Mouse (Mus musculus): ENCODE results near the gene Rufy2. TPM values are rescaled to one million over a fixed set of nuclear protein-coding genes. Genes with fewer than 3 reads are reported as not detected.
A peak's percentile ranks its signal among the peaks of the same experiment; 100 is the strongest.

The Rufy2 gene
- total RNA-seq, 1 experiment, result 15.8 TPM

GRCm38 (mm10) chr10:63032267-63032666 lies 52.2 kb downstream of the Rufy2 start:
- H3K9ac ChIP-seq (ENCODE audit: insufficient read depth, low read depth, low read length, poor library complexity, severe bottlenecking), result no peak overlapping the region
- in situ Hi-C loops (cut with MboI; ENCODE audit: low sequenced_read_pairs in 2 of 2, unreplicated experiment in 2 of 2), result no loop called here
- TF ChIP-seq ZC3H11A (IDR thresholded peaks at IDR 0.05; ENCODE audit: borderline replicate concordance, low read depth, low read length), result no peak
- TF ChIP-seq MAFK (IDR thresholded peaks at IDR 0.05; ENCODE audit: insufficient read depth, low read depth, low read length), result no peak
- TF ChIP-seq ZNF384 (IDR thresholded peaks at IDR 0.05; ENCODE audit: low read depth, low read length), result no peak
- TF ChIP-seq HCFC1 (IDR thresholded peaks at IDR 0.05; ENCODE audit: borderline replicate concordance, insufficient read depth, low read length), result no peak
- TF ChIP-seq CHD2 (IDR thresholded peaks at IDR 0.05; ENCODE audit: low read depth, low read length), result no peak
- DNase-seq (ENCODE audit: low read depth, low spot score), result no peak
- H3K36me3 ChIP-seq (ENCODE audit: control insufficient read depth, insufficient read depth, low read length, poor library complexity, severe bottlenecking), result no peaks in the 10 kb centered on the region
- no peaks in the 10 kb centered on the region for H3K4me1 ChIP-seq (ENCODE audit: control insufficient read depth in 2 of 2, insufficient read depth in 2 of 2, low read length in 2 of 2, poor library complexity in 1 of 2)
- no peak overlapping the region for H3K27ac ChIP-seq (ENCODE audit: insufficient read depth, low read depth, low read length, poor library complexity, severe bottlenecking)
- no peak overlapping the region for H3K4me3 ChIP-seq (ENCODE audit: insufficient read depth in 1 of 2, low read depth in 1 of 2, low read length in 2 of 2, poor library complexity in 1 of 2, severe bottlenecking in 1 of 2)
- H3K9me3 ChIP-seq (ENCODE audit: control insufficient read depth, insufficient read depth, low read depth, low read length), result no peaks in the 10 kb centered on the region

- no peaks in the 10 kb centered on the region for H3K36me3 ChIP-seq (ENCODE audit: control insufficient read depth, insufficient read depth, low read length, poor library complexity, severe bottlenecking)
- H3K27ac ChIP-seq (ENCODE audit: insufficient read depth, low read depth, low read length, poor library complexity, severe bottlenecking), result no peak overlapping the region
- H3K9me3 ChIP-seq (ENCODE audit: control insufficient read depth, insufficient read depth, low read depth, low read length), result no peaks in the 10 kb centered on the region
- no peak overlapping the region for H3K4me3 ChIP-seq (ENCODE audit: insufficient read depth in 1 of 2, low read depth in 1 of 2, low read length in 2 of 2, poor library complexity in 1 of 2, severe bottlenecking in 1 of 2)
- no peak for TF ChIP-seq ZNF384 (IDR thresholded peaks at IDR 0.05; ENCODE audit: low read depth, low read length)
- no peak for TF ChIP-seq HCFC1 (IDR thresholded peaks at IDR 0.05; ENCODE audit: borderline replicate concordance, insufficient read depth, low read length)
- TF ChIP-seq ZC3H11A (IDR thresholded peaks at IDR 0.05; ENCODE audit: borderline replicate concordance, low read depth, low read length), result no peak
- TF ChIP-seq CHD2 (IDR thresholded peaks at IDR 0.05; ENCODE audit: low read depth, low read length), result no peak
- no peak for TF ChIP-seq MAFK (IDR thresholded peaks at IDR 0.05; ENCODE audit: insufficient read depth, low read depth, low read length)
- H3K9ac ChIP-seq (ENCODE audit: insufficient read depth, low read depth, low read length, poor library complexity, severe bottlenecking), result no peak overlapping the region
- no peak for DNase-seq (ENCODE audit: low read depth, low spot score)
- H3K4me1 ChIP-seq (ENCODE audit: control insufficient read depth in 2 of 2, insufficient read depth in 2 of 2, low read length in 2 of 2, poor library complexity in 1 of 2), result no peaks in the 10 kb centered on the region
- in situ Hi-C loops (cut with MboI; ENCODE audit: low sequenced_read_pairs in 2 of 2, unreplicated experiment in 2 of 2), result no loop called here
Measured at GRCm38 (mm10) chr10:63032956-63033355, 52.9 kb downstream of the Rufy2 start.

GRCm38 (mm10) chr10:63038571-63039320 lies 58.7 kb downstream of the Rufy2 start:
- peak overlapping the region; percentile 28 to 34; a peak in 3 of 4 replicates for H3K4me3 ChIP-seq (ENCODE audit: insufficient read depth in 1 of 2, low read depth in 1 of 2, low read length in 2 of 2, poor library complexity in 1 of 2, severe bottlenecking in 1 of 2)
- in situ Hi-C loops (cut with MboI; ENCODE audit: low sequenced_read_pairs in 2 of 2, unreplicated experiment in 2 of 2), result no loop called here

GRCm38 (mm10) chr10:63039867-63040628 lies 60.0 kb downstream of the Rufy2 start:
- H3K27ac ChIP-seq (ENCODE audit: insufficient read depth, low read depth, low read length, poor library complexity, severe bottlenecking), result no peak overlapping the region
- DNase-seq (ENCODE audit: low read depth, low spot score), result no peak
- no peaks in the 10 kb centered on the region for H3K36me3 ChIP-seq (ENCODE audit: control insufficient read depth, insufficient read depth, low read length, poor library complexity, severe bottlenecking)
- in situ Hi-C loops (cut with MboI; ENCODE audit: low sequenced_read_pairs in 2 of 2, unreplicated experiment in 2 of 2), result no loop called here
- no peak for TF ChIP-seq ZC3H11A (IDR thresholded peaks at IDR 0.05; ENCODE audit: borderline replicate concordance, low read depth, low read length)
- TF ChIP-seq CHD2 (IDR thresholded peaks at IDR 0.05; ENCODE audit: low read depth, low read length), result no peak
- TF ChIP-seq MAFK (IDR thresholded peaks at IDR 0.05; ENCODE audit: insufficient read depth, low read depth, low read length), result no peak
- H3K9ac ChIP-seq (ENCODE audit: insufficient read depth, low read depth, low read length, poor library complexity, severe bottlenecking), result no peak overlapping the region
- no peak overlapping the region for H3K4me3 ChIP-seq (ENCODE audit: insufficient read depth in 1 of 2, low read depth in 1 of 2, low read length in 2 of 2, poor library complexity in 1 of 2, severe bottlenecking in 1 of 2)
- H3K9me3 ChIP-seq (ENCODE audit: control insufficient read depth, insufficient read depth, low read depth, low read length), result no peaks in the 10 kb centered on the region
- H3K4me1 ChIP-seq (ENCODE audit: control insufficient read depth in 2 of 2, insufficient read depth in 2 of 2, low read length in 2 of 2, poor library complexity in 1 of 2), result no peaks in the 10 kb centered on the region

More at GRCm38 (mm10) chr10:63038571-63039320, 58.7 kb downstream of the Rufy2 start:
- no peak for DNase-seq (ENCODE audit: low read depth, low spot score)
- no peaks in the 10 kb centered on the region for H3K4me1 ChIP-seq (ENCODE audit: control insufficient read depth in 2 of 2, insufficient read depth in 2 of 2, low read length in 2 of 2, poor library complexity in 1 of 2)
- no peaks in the 10 kb centered on the region for H3K9me3 ChIP-seq (ENCODE audit: control insufficient read depth, insufficient read depth, low read depth, low read length)
- TF ChIP-seq ZNF384 (IDR thresholded peaks at IDR 0.05; ENCODE audit: low read depth, low read length) (no peak), ZC3H11A (IDR thresholded peaks at IDR 0.05; ENCODE audit: borderline replicate concordance, low read depth, low read length) (no peak), HCFC1 (IDR thresholded peaks at IDR 0.05; ENCODE audit: borderline replicate concordance, insufficient read depth, low read length) (no peak), MAFK (IDR thresholded peaks at IDR 0.05; ENCODE audit: insufficient read depth, low read depth, low read length) (no peak), CHD2 (IDR thresholded peaks at IDR 0.05; ENCODE audit: low read depth, low read length) (no peak)
- no peaks in the 10 kb centered on the region for H3K36me3 ChIP-seq (ENCODE audit: control insufficient read depth, insufficient read depth, low read length, poor library complexity, severe bottlenecking)
- H3K9ac ChIP-seq (ENCODE audit: insufficient read depth, low read depth, low read length, poor library complexity, severe bottlenecking), result no peak overlapping the region
- no peak overlapping the region for H3K27ac ChIP-seq (ENCODE audit: insufficient read depth, low read depth, low read length, poor library complexity, severe bottlenecking)

Measured in ES-E14 (cell line).